10 mouse cellular contexts compared by ENCODE assay signal in the genomic region with DNA sequence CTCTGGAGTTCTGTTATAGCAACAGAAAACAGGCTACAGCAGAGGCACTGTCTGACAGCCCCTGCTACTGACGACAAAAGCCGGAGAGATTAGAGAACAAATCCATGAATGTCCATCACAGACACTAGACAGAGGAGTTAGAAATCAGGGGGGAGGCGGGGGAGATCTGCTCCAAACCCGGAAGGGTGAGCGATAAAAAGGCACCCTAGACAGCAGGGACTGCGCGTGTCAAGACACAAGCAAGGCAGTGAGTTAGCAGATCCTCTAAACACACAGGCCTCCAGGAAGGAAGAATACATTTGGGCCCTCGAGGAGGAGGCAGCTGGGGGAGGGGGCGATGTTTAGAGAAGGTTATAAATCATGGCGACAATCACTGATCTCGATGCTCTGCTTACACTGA. TPM values are rescaled to one million over a fixed set of nuclear protein-coding genes. Genes with fewer than 3 reads are reported as not detected.
A peak's percentile ranks its signal among the peaks of the same experiment; 100 is the strongest.
DNase-seq lines count a peak whose midpoint lies in the region; ATAC-seq and TF ChIP-seq lines count a peak whose summit lies in the region.
"Had no signal": no experiment of that assay in that cellular context is flagged by ENCODE, and none has a peak within 500 bp of the region (broad histone marks: within the 10 kb centered on the region; RNA-seq: fewer than 3 reads in every experiment).

No protein-coding gene starts in this region.

- 0 out of 2 replicates have a peak overlapping the region, but pooled peaks have one; percentile 3 for H3K4me2 ChIP-seq in heart, embryonic 12.5 days
- H3K4me2 ChIP-seq in lung, embryonic 14.5 days = peak overlapping the region; percentile 43; the same call in 1 of the 2 replicates
- no peak overlapping the region for H3K4me2 ChIP-seq in lung, postnatal 0 days (replicated peaks; ENCODE audit: low read depth, low read length)
- peak overlapping the region; percentile 37 for H3K4me2 ChIP-seq in neural tube, embryonic 12.5 days (replicated peaks)
- H3K4me2 ChIP-seq: embryonic facial prominence, embryonic 13.5 days had no signal

- no peak overlapping the region for H3K9ac ChIP-seq in heart, embryonic 12.5 days
- 0 out of 2 replicates have a peak overlapping the region, but pooled peaks have one; percentile 23 for H3K9ac ChIP-seq in lung, embryonic 14.5 days
- H3K9ac ChIP-seq in lung, postnatal 0 days (replicated peaks; ENCODE audit: low read depth) = no peak overlapping the region
- no peak overlapping the region for H3K9ac ChIP-seq in neural tube, embryonic 12.5 days
- H3K9ac ChIP-seq: embryonic facial prominence, embryonic 13.5 days had no signal

- no peak for DNase-seq in heart, postnatal 14 days
- peak; percentile 44 for DNase-seq in lung, embryonic 14.5 days
- DNase-seq in lung, postnatal 0 days (ENCODE audit: low spot score) = no peak
- DNase-seq in embryonic facial prominence, embryonic 10.5 days (ENCODE audit: low spot score) = no peak
- no peak for DNase-seq in cerebellum, adult 18-20 months
- DNase-seq in adrenal gland, postnatal 14 days = no peak

- H3K27me3 ChIP-seq in heart, embryonic 12.5 days (replicated peaks) = no peaks in the 10 kb centered on the region
- no peaks in the 10 kb centered on the region for H3K27me3 ChIP-seq in lung, embryonic 14.5 days (ENCODE audit: insufficient read depth, low read length)
- no peaks in the 10 kb centered on the region for H3K27me3 ChIP-seq in lung, postnatal 0 days (replicated peaks; ENCODE audit: insufficient read depth, low read length)
- H3K27me3 ChIP-seq in embryonic facial prominence, embryonic 10.5 days (replicated peaks; ENCODE audit: low read depth, poor library complexity, severe bottlenecking) = no peaks in the 10 kb centered on the region
- H3K27me3 ChIP-seq in neural tube, embryonic 12.5 days (replicated peaks) = no peaks in the 10 kb centered on the region
- H3K27me3 ChIP-seq: embryonic facial prominence, embryonic 13.5 days had no signal

- peak; percentile 51; the same call in 1 of the 2 replicates for ATAC-seq in heart, embryonic 12.5 days (ENCODE audit: insufficient number of reproducible peaks, low FRiP score)
- peak; percentile 74; the same call in 1 of the 2 replicates for ATAC-seq in lung, embryonic 14.5 days (ENCODE audit: insufficient read depth)
- no peak for ATAC-seq in lung, postnatal 0 days
- ATAC-seq in neural tube, embryonic 12.5 days (ENCODE audit: low FRiP score, low read depth) = peak; percentile 76; the same call in 1 of the 2 replicates
- ATAC-seq: inflammation-experienced regulatory T-cells, adult 6 months had no signal

- H3K27ac ChIP-seq in heart, embryonic 12.5 days (ENCODE audit: poor library complexity, severe bottlenecking) = peak overlapping the region; percentile 73
- peak overlapping the region; percentile 54; the same call in 1 of the 2 replicates for H3K27ac ChIP-seq in lung, embryonic 14.5 days (ENCODE audit: low read depth)
- H3K27ac ChIP-seq in lung, postnatal 0 days (ENCODE audit: low read length) = no peak overlapping the region
- H3K27ac ChIP-seq in embryonic facial prominence, embryonic 10.5 days (replicated peaks) = peak overlapping the region; percentile 48; the same call in 1 of the 2 replicates
- H3K27ac ChIP-seq in neural tube, embryonic 12.5 days = no peak overlapping the region
- H3K27ac ChIP-seq: embryonic facial prominence, embryonic 13.5 days had no signal

- no peak for TF ChIP-seq CTCF in lung, embryonic 14.5 days (IDR thresholded peaks at IDR 0.05; ENCODE audit: low read depth)
- no peak for TF ChIP-seq CTCF in lung, postnatal 0 days (IDR thresholded peaks at IDR 0.05)

- no peaks in the 10 kb centered on the region for H3K9me3 ChIP-seq in heart, embryonic 12.5 days (replicated peaks)
- no peaks in the 10 kb centered on the region for H3K9me3 ChIP-seq in lung, embryonic 14.5 days (ENCODE audit: low read depth, low read length)
- H3K9me3 ChIP-seq in lung, postnatal 0 days (ENCODE audit: low read length) = no peaks in the 10 kb centered on the region
- peaks cover 3% of the 10 kb centered on the region; the same call in 1 of the 2 replicates for H3K9me3 ChIP-seq in embryonic facial prominence, embryonic 10.5 days
- H3K9me3 ChIP-seq in neural tube, embryonic 12.5 days = no peaks in the 10 kb centered on the region
- H3K9me3 ChIP-seq: embryonic facial prominence, embryonic 13.5 days had no signal

- intact Hi-C loops in heart, postnatal 14 days (cut with DNase I) = no loop called here

- no peak overlapping the region for H3K4me3 ChIP-seq in heart, embryonic 12.5 days
- no peak overlapping the region for H3K4me3 ChIP-seq in lung, embryonic 14.5 days (ENCODE audit: low read depth, low read length)
- H3K4me3 ChIP-seq in lung, postnatal 0 days (ENCODE audit: low read depth, low read length) = no peak overlapping the region
- H3K4me3 ChIP-seq in embryonic facial prominence, embryonic 10.5 days = no peak overlapping the region
- no peak overlapping the region for H3K4me3 ChIP-seq in neural tube, embryonic 12.5 days
- H3K4me3 ChIP-seq: embryonic facial prominence, embryonic 13.5 days had no signal

- peaks cover 4% of the 10 kb centered on the region; the same call in 1 of the 2 replicates for H3K4me1 ChIP-seq in heart, embryonic 12.5 days (replicated peaks)
- 0 out of 2 replicates have a peak, but pooled peaks cover 6% of the 10 kb centered on the region for H3K4me1 ChIP-seq in lung, embryonic 14.5 days (ENCODE audit: insufficient read depth)
- no peaks in the 10 kb centered on the region for H3K4me1 ChIP-seq in lung, postnatal 0 days (ENCODE audit: insufficient read depth, low read depth, low read length)
- peaks cover 4% of the 10 kb centered on the region; the same call in 1 of the 2 replicates for H3K4me1 ChIP-seq in embryonic facial prominence, embryonic 10.5 days
- peaks cover 6% of the 10 kb centered on the region; the same call in 1 of the 2 replicates for H3K4me1 ChIP-seq in neural tube, embryonic 12.5 days
- H3K4me1 ChIP-seq: embryonic facial prominence, embryonic 13.5 days had no signal

- 26% methylated on average over 11 of the region's 11 CpGs for WGBS in heart, embryonic 12.5 days
- WGBS in lung, embryonic 14.5 days = 14% methylated on average over 11 of the region's 11 CpGs
- 23% methylated on average over 11 of the region's 11 CpGs for WGBS in lung, postnatal 0 days
- WGBS in embryonic facial prominence, embryonic 10.5 days = 61% methylated on average over 11 of the region's 11 CpGs
- 21% methylated on average over 11 of the region's 11 CpGs for WGBS in neural tube, embryonic 12.5 days

- no peaks in the 10 kb centered on the region for H3K36me3 ChIP-seq in heart, embryonic 12.5 days
- no peaks in the 10 kb centered on the region for H3K36me3 ChIP-seq in lung, embryonic 14.5 days (ENCODE audit: insufficient read depth)
- H3K36me3 ChIP-seq in lung, postnatal 0 days (ENCODE audit: insufficient read depth, low read length) = no peaks in the 10 kb centered on the region
- H3K36me3 ChIP-seq in embryonic facial prominence, embryonic 10.5 days (replicated peaks) = no peaks in the 10 kb centered on the region
- no peaks in the 10 kb centered on the region for H3K36me3 ChIP-seq in neural tube, embryonic 12.5 days
- H3K36me3 ChIP-seq: embryonic facial prominence, embryonic 13.5 days had no signal

- TF ChIP-seq EP300 in lung, postnatal 0 days (IDR thresholded peaks at IDR 0.05) = no peak

RNA-seq across cellular contexts. Expression of a gene that starts 36.6 kb away (rescaled TPM):
- polyA plus RNA-seq in heart, embryonic 12.5 days (2016; fragmentation: Nextera tagmentation; extraction: Ambion mirVana) = 1,274 and 1,305 TPM in 2 replicates
- 10 to 100 TPM; 80.2 to 99.5 TPM for total RNA-seq in heart, postnatal 14 days (2021)
- polyA plus RNA-seq in lung, embryonic 14.5 days (2014; fragmentation: Nextera tagmentation; extraction: Ambion mirVana) = 2,590 and 2,710 TPM in 2 replicates
- polyA plus RNA-seq in lung, postnatal 0 days (2015; fragmentation: Nextera tagmentation; extraction: Ambion mirVana) = 577 and 614 TPM in 2 replicates
- polyA plus RNA-seq in embryonic facial prominence, embryonic 10.5 days (2016; fragmentation: Nextera tagmentation; extraction: Ambion mirVana) = 3,248 and 3,273 TPM in 2 replicates
- polyA plus RNA-seq in neural tube, embryonic 12.5 days (2016; fragmentation: Nextera tagmentation; extraction: Ambion mirVana) = 1,813 and 2,026 TPM in 2 replicates
- total RNA-seq in adrenal gland, postnatal 14 days (2021) = 228 and 256 TPM in 2 replicates

RNA-seq across cellular contexts. Expression of a gene that starts 39.8 kb away (rescaled TPM):
- polyA plus RNA-seq in heart, embryonic 12.5 days (2016; fragmentation: Nextera tagmentation; extraction: Ambion mirVana) = 14.1 and 15.0 TPM in 2 replicates
- total RNA-seq in heart, postnatal 14 days (2021) = 10 to 100 TPM; 10.9 to 11.0 TPM
- 12.8 and 15.5 TPM in 2 replicates for polyA plus RNA-seq in lung, embryonic 14.5 days (2014; fragmentation: Nextera tagmentation; extraction: Ambion mirVana)
- 10.0 and 12.4 TPM in 2 replicates for polyA plus RNA-seq in lung, postnatal 0 days (2015; fragmentation: Nextera tagmentation; extraction: Ambion mirVana)
- polyA plus RNA-seq in embryonic facial prominence, embryonic 10.5 days (2016; fragmentation: Nextera tagmentation; extraction: Ambion mirVana) = 7.5 and 7.9 TPM in 2 replicates
- polyA plus RNA-seq in neural tube, embryonic 12.5 days (2016; fragmentation: Nextera tagmentation; extraction: Ambion mirVana) = 11.0 and 12.6 TPM in 2 replicates
- total RNA-seq in adrenal gland, postnatal 14 days (2021) = 17.8 and 19.5 TPM in 2 replicates

Comparison
In these comparisons a context has a peak if more than half of its experiments do, and no peak if none do; other contexts are left out.
1. H3K27ac ChIP-seq: peak in heart, embryonic 12.5 days (single experiment), lung, embryonic 14.5 days (single experiment) and embryonic facial prominence, embryonic 10.5 days (single experiment); none in lung, postnatal 0 days (single experiment) and neural tube, embryonic 12.5 days (single experiment).